9 mouse cellular contexts compared by ENCODE assay signal in genomic region chr15:98634541-98635081, GRCm38 (mm10). TPM values are rescaled to one million over a fixed set of nuclear protein-coding genes. Genes with fewer than 3 reads are reported as not detected.
A peak's percentile ranks its signal among the peaks of the same experiment; 100 is the strongest.
DNase-seq lines count a peak whose midpoint lies in the region; ATAC-seq lines count a peak whose summit lies in the region.
"Had no signal": no experiment of that assay in that cellular context is flagged by ENCODE, and none has a peak within 500 bp of the region (broad histone marks: within the 10 kb centered on the region; RNA-seq: fewer than 3 reads in every experiment).

No protein-coding gene starts in this region.

- peak; percentile 58 for ATAC-seq in megakaryocyte, adult 5-6 weeks (ENCODE audit: poor library complexity, severe bottlenecking)

- DNase-seq in ZHBTc4 (ENCODE audit: low read depth, low spot score) = peak; percentile 93
- peak; percentile 61 to 76 for DNase-seq in cerebellum, postnatal 4 days (ENCODE audit: low spot score in 2 of 2)
- peak; percentile 77 for DNase-seq in gastrocnemius, postnatal 10 days
- peak; percentile 78 for DNase-seq in induced T-regulatory cell, adult 2 months (ENCODE audit: low read depth)
- peak; percentile 71 to 91 for DNase-seq in left cerebral cortex, postnatal 10 days (ENCODE audit: extremely low spot score in 1 of 2, low spot score in 2 of 2)
- peak; percentile 85 for DNase-seq in right cerebral cortex, postnatal 14 days
- DNase-seq in urinary bladder, postnatal 36 days (ENCODE audit: low spot score in 2 of 2) = peak; percentile 72 to 78

- intact Hi-C loops in left cerebral cortex, postnatal 10 days (cut with DNase I) = no loop called here

RNA-seq across cellular contexts. Expression of gene Cacnb3, which starts 4.0 kb away (rescaled TPM):
- 10 to 100 TPM; 12.0 to 15.4 TPM for total RNA-seq in gastrocnemius, postnatal 10 days (2021)
- 100 to 1,000 TPM; 173 to 185 TPM for total RNA-seq in left cerebral cortex, postnatal 10 days (2021)
- 0.04 TPM in 1 of 2 replicates, not detected in the other for total RNA-seq in megakaryocyte, adult 5-6 weeks (2015)
- total RNA-seq in megakaryocyte, adult 5-6 weeks (2017) = 0.11 TPM in 1 of 2 replicates, not detected in the other
- total RNA-seq: neutrophil, adult 5-6 weeks had no signal

RNA-seq across cellular contexts. Expression of gene Adcy6, which starts 24.7 kb away (rescaled TPM):
- 10 to 100 TPM; 39.9 to 45.3 TPM for total RNA-seq in gastrocnemius, postnatal 10 days (2021)
- 10 to 100 TPM; 37.1 to 38.1 TPM for total RNA-seq in left cerebral cortex, postnatal 10 days (2021)
- 0.31 and 0.71 TPM in 2 replicates for total RNA-seq in megakaryocyte, adult 5-6 weeks (2015)
- 0.99 and 1.1 TPM in 2 replicates for total RNA-seq in megakaryocyte, adult 5-6 weeks (2017)

RNA-seq across cellular contexts. Expression of gene Ddx23, which starts 28.1 kb away (rescaled TPM):
- total RNA-seq in gastrocnemius, postnatal 10 days (2021) = 10 to 100 TPM; 53.6 to 57.6 TPM
- total RNA-seq in left cerebral cortex, postnatal 10 days (2021) = 10 to 100 TPM; 55.8 to 58.2 TPM
- 20.2 and 23.4 TPM in 2 replicates for total RNA-seq in megakaryocyte, adult 5-6 weeks (2015)
- total RNA-seq in megakaryocyte, adult 5-6 weeks (2017) = 84.3 and 106 TPM in 2 replicates

RNA-seq across cellular contexts. Expression of gene Rnd1, which starts 42.6 kb away (rescaled TPM):
- 1 to 10 TPM in 1 of 2 experiments, under 1 TPM in 1; 0.49 to 1.9 TPM for total RNA-seq in gastrocnemius, postnatal 10 days (2021)
- total RNA-seq in left cerebral cortex, postnatal 10 days (2021) = 10 to 100 TPM; 68.6 to 70.1 TPM
- total RNA-seq in megakaryocyte, adult 5-6 weeks (2015) = 0.73 and 1.6 TPM in 2 replicates
- 2.9 and 4.3 TPM in 2 replicates for total RNA-seq in megakaryocyte, adult 5-6 weeks (2017)

Comparison
In these comparisons a context has a peak if more than half of its experiments do, and no peak if none do; other contexts are left out.
1. Peak in every context shown above with its lines: DNase-seq and ATAC-seq.
2. RNA of gene Cacnb3, which starts 4.0 kb away (total RNA-seq): 173 to 185 TPM in left cerebral cortex, postnatal 10 days and 12.0 to 15.4 TPM in gastrocnemius, postnatal 10 days; 0.04 to 0.11 TPM in megakaryocyte, adult 5-6 weeks; every median in the first group is over 10 times any median in the second.
3. RNA of gene Adcy6, which starts 24.7 kb away (total RNA-seq): 39.9 to 45.3 TPM in gastrocnemius, postnatal 10 days and 37.1 to 38.1 TPM in left cerebral cortex, postnatal 10 days; 0.31 to 1.1 TPM in megakaryocyte, adult 5-6 weeks; every median in the first group is over 10 times any median in the second.